Mouse (Mus musculus) neural tube, embryonic 14.5 days (tissue): ENCODE results near the gene Hist1h3f. TPM values are rescaled to one million over a fixed set of nuclear protein-coding genes. Genes with fewer than 3 reads are reported as not detected.
"Not testable (repeated sequence)": the region's sequence is repeated elsewhere in the genome, so short reads cannot be mapped to it uniquely, and the experiment has no call there.

Experiments used
- ATAC-seq: fragments of 200-750 bp; cut with Nextera tagmentation; 2 replicates; pipeline ENCODE4 v1.8.0; 2017; ENCODE audit warnings: low read depth, mild to moderate bottlenecking, moderate TSS enrichment, moderate library complexity
- H3K27ac ChIP-seq: fragments of 300-500 bp; sonication (generic); 2 replicates; pipeline ENCODE4 v1.5.1; 2014; ENCODE audit warnings: low read depth, mild to moderate bottlenecking, control low read depth, low read length, moderate library complexity, mixed read lengths
- H3K27me3 ChIP-seq: fragments of 300-500 bp; sonication (generic); 2 replicates; pipeline ENCODE4 v1.6.1; 2014; ENCODE audit warnings: low read length; ENCODE audit not compliant: control insufficient read depth, insufficient read depth
- H3K36me3 ChIP-seq: fragments of 300-500 bp; sonication (generic); 2 replicates; pipeline ENCODE4 v1.6.1; 2014; ENCODE audit warnings: low read length, mixed read lengths; ENCODE audit not compliant: control insufficient read depth, insufficient read depth
- H3K4me1 ChIP-seq: fragments of 300-500 bp; sonication (generic); 2 replicates; pipeline ENCODE4 v1.6.1; 2014; ENCODE audit warnings: low read length; ENCODE audit not compliant: control insufficient read depth, insufficient read depth
- H3K4me2 ChIP-seq: fragments of 300-500 bp; sonication (generic); 2 replicates; pipeline ENCODE4 v1.6.1; 2014; ENCODE audit warnings: mild to moderate bottlenecking, low read depth, low read length, control low read depth
- H3K4me3 ChIP-seq: fragments of 300-500 bp; sonication (generic); 2 replicates; pipeline ENCODE4 v1.5.1; 2014; ENCODE audit warnings: low read depth, low read length, control low read depth, mixed read lengths
- H3K9ac ChIP-seq: fragments of 300-500 bp; sonication (generic); replicated peaks from 2 replicates; pipeline ENCODE4 v1.6.1; 2014; ENCODE audit warnings: low read depth, mild to moderate bottlenecking, control low read depth, low read length, mixed read lengths
- H3K9me3 ChIP-seq: fragments of 300-500 bp; sonication (generic); 2 replicates; pipeline ENCODE4 v1.6.1; 2016; ENCODE audit warnings: low read length; ENCODE audit not compliant: control insufficient read depth
- WGBS: fragments of 180-500 bp; shearing (Covaris S2); extraction: QIAGEN DNeasy Blood & Tissue Kit; methylation state at CpG from one replicate; pipeline ENCODE4 v1.1.7; 2014; 5-methylcytosine and 5-hydroxymethylcytosine counted together
- polyA plus RNA-seq: library from polyadenylated mRNA; unstranded; fragments of >200 nt; fragmentation: Nextera tagmentation; extraction: Ambion mirVana; gene quantifications from 2 replicates; pipeline ENCODE4 v1.2.1, GENCODE M21; 2014

Gene Hist1h3f
- polyA plus RNA-seq, 1 experiment from 2014 or later: not detected

- peak within 1 kb of the TSS; percentile 70 for H3K4me2 ChIP-seq
- ATAC-seq: peak; percentile 32; the same call in 1 of the 2 replicates
- H3K4me1 ChIP-seq: peaks cover 31% of the 10 kb centered on the region
- H3K27ac ChIP-seq: peak within 1 kb of the TSS; percentile 70
- H3K27me3 ChIP-seq, H3K9ac ChIP-seq, H3K9me3 ChIP-seq, H3K36me3 ChIP-seq: not testable (repeated sequence)
- H3K4me3 ChIP-seq: peak within 1 kb of the TSS; percentile 40
- 1% methylated on average over 22 of the region's 53 CpGs for WGBS
Observed at GRCm38 (mm10) chr13:23533560-23534367, 10.1 kb upstream of the Hist1h3f start, which contains the start of gene Hist1h2af. Gene Hist1h2af (plus strand): TSS chr13:23533906.

GRCm38 (mm10) chr13:23534368-23535131 lies 9.3 kb upstream of the Hist1h3f start:
- no peaks in the 10 kb centered on the region for H3K27me3 ChIP-seq
- H3K4me2 ChIP-seq: peak overlapping the region; percentile 70
- peak overlapping the region; percentile 40 for H3K4me3 ChIP-seq
- no peak overlapping the region; the same call in 1 of the 2 replicates for H3K9ac ChIP-seq
- no peak for ATAC-seq
- peaks cover 31% of the 10 kb centered on the region for H3K4me1 ChIP-seq
- under 1% methylated on average over 15 of the region's 15 CpGs for WGBS
- no peaks in the 10 kb centered on the region for H3K9me3 ChIP-seq
- H3K36me3 ChIP-seq: no peaks in the 10 kb centered on the region
- H3K27ac ChIP-seq: peak overlapping the region; percentile 39

- H3K4me1 ChIP-seq: peaks cover 27% of the 10 kb centered on the region
- H3K36me3 ChIP-seq, H3K9ac ChIP-seq, H3K27me3 ChIP-seq, H3K9me3 ChIP-seq: not testable (repeated sequence)
- H3K4me3 ChIP-seq: peak within 1 kb of the TSS; percentile 40
- under 1% methylated on average over 32 of the region's 62 CpGs for WGBS
- peak within 1 kb of the TSS; percentile 39 for H3K27ac ChIP-seq
- H3K4me2 ChIP-seq: peak within 1 kb of the TSS; percentile 70
- ATAC-seq: peak; percentile 90
Observed at GRCm38 (mm10) chr13:23535137-23536075, 8.4 kb upstream of the Hist1h3f start, which contains the start of gene Hist1h3g. Gene Hist1h3g (plus strand): TSS chr13:23535422.

- H3K27me3 ChIP-seq: no peaks in the 10 kb centered on the region
- H3K4me1 ChIP-seq: peaks cover 27% of the 10 kb centered on the region
- no peak for ATAC-seq
- no peak overlapping the region for H3K27ac ChIP-seq
- H3K9me3 ChIP-seq: no peaks in the 10 kb centered on the region
- peak overlapping the region; percentile 70 for H3K4me2 ChIP-seq
- no peak overlapping the region for H3K9ac ChIP-seq
- WGBS: 20% methylated on average over 7 of the region's 7 CpGs
- peak overlapping the region; percentile 40 for H3K4me3 ChIP-seq
- H3K36me3 ChIP-seq: no peaks in the 10 kb centered on the region
Observed at GRCm38 (mm10) chr13:23536076-23536822, 7.6 kb upstream of the Hist1h3f start.

GRCm38 (mm10) chr13:23537006-23537710 lies 6.7 kb upstream of the Hist1h3f start:
- H3K4me3 ChIP-seq: no peak overlapping the region
- no peaks in the 10 kb centered on the region for H3K36me3 ChIP-seq
- no peaks in the 10 kb centered on the region for H3K27me3 ChIP-seq
- H3K27ac ChIP-seq: no peak overlapping the region
- 84% methylated on average over 3 of the region's 3 CpGs for WGBS
- no peak overlapping the region for H3K9ac ChIP-seq
- no peak overlapping the region for H3K4me2 ChIP-seq
- H3K4me1 ChIP-seq: peaks cover 23% of the 10 kb centered on the region
- no peaks in the 10 kb centered on the region for H3K9me3 ChIP-seq
- no peak for ATAC-seq

GRCm38 (mm10) chr13:23538249-23538648 lies 5.6 kb upstream of the Hist1h3f start:
- H3K4me2 ChIP-seq: no peak overlapping the region
- no peak for ATAC-seq

GRCm38 (mm10) chr13:23539821-23540220 lies 4.0 kb upstream of the Hist1h3f start:
- H3K27ac ChIP-seq, H3K36me3 ChIP-seq, ATAC-seq, H3K9ac ChIP-seq, H3K4me2 ChIP-seq, H3K9me3 ChIP-seq, H3K4me3 ChIP-seq, H3K4me1 ChIP-seq, H3K27me3 ChIP-seq: not testable (repeated sequence)
- 76% methylated on average over 1 of the region's 1 CpGs for WGBS

More at GRCm38 (mm10) chr13:23538249-23538648, 5.6 kb upstream of the Hist1h3f start:
- Histone ChIP-seq H3K27me3 (no peaks in the 10 kb centered on the region), H3K36me3 (no peaks in the 10 kb centered on the region), H3K4me3 (no peak overlapping the region), H3K9ac (no peak overlapping the region), H3K4me1 (peaks cover 12% of the 10 kb centered on the region), H3K27ac (no peak overlapping the region), H3K9me3 (no peaks in the 10 kb centered on the region)
- 72% methylated on average over 5 of the region's 5 CpGs for WGBS
